Mouse (Mus musculus): ENCODE results near the gene Spin4.
A peak's percentile ranks its signal among the peaks of the same experiment; 100 is the strongest.

Spin4 gene

GRCm38 (mm10) chrX:95026361-95026892 lies at the start of gene Spin4:
Gene Spin4 (minus strand): TSS chrX:95026682.
- peak; percentile 83 to 84 for DNase-seq

GRCm38 (mm10) chrX:95027907-95028306 lies 1.4 kb upstream of the Spin4 start:
- DNase-seq = no peak

- DNase-seq = peak in 1 of 2 experiments; percentile 41
Observed at GRCm38 (mm10) chrX:95025779-95026360, 612 bp downstream of the Spin4 start.

GRCm38 (mm10) chrX:95012033-95012432 lies 14.4 kb downstream of the Spin4 start:
- peak in 1 of 2 experiments; percentile 7 for DNase-seq

- DNase-seq = no peak
Observed at GRCm38 (mm10) chrX:94998845-94999244, 27.6 kb downstream of the Spin4 start.

- no peak for DNase-seq
Observed at GRCm38 (mm10) chrX:94994113-94994512, 32.4 kb downstream of the Spin4 start.

GRCm38 (mm10) chrX:94990903-94991302 lies 35.6 kb downstream of the Spin4 start:
- no peak for DNase-seq

- DNase-seq = peak in 1 of 2 experiments; percentile 38
Observed at GRCm38 (mm10) chrX:94990080-94990825, 36.2 kb downstream of the Spin4 start.
